Mouse (Mus musculus): ENCODE measurements at regions not wholly inside any gene's neighbourhood (a gene's known extent, or its start where the extent isn't known, plus 50 kb on each side); places are given as distances from the start of the nearest gene placed in this dataset.

GRCm38 (mm10) chr2:50568777-50569501 lies 272.3 kb upstream of the Mmadhc start:
- ATAC-seq (replicated peaks; ENCODE audit: poor library complexity): no peak

- no peak for ATAC-seq (replicated peaks; ENCODE audit: poor library complexity)
These were observed 270.9 kb upstream of the Mmadhc start for GRCm38 (mm10) chr2:50567542-50567941.

- no peak for ATAC-seq (replicated peaks; ENCODE audit: poor library complexity)
These were observed 257.4 kb upstream of the Mmadhc start for GRCm38 (mm10) chr2:50554031-50554430.

- ATAC-seq (replicated peaks; ENCODE audit: poor library complexity): peak; percentile 57
These were observed 255.8 kb upstream of the Mmadhc start for GRCm38 (mm10) chr2:50552437-50552836.

GRCm38 (mm10) chr2:50549871-50550270 lies 253.3 kb upstream of the Mmadhc start:
- ATAC-seq (replicated peaks; ENCODE audit: poor library complexity): no peak

- ATAC-seq (replicated peaks; ENCODE audit: poor library complexity): peak; percentile 98
These were observed 243.3 kb upstream of the Mmadhc start for GRCm38 (mm10) chr2:50539741-50540441.

- no peak for ATAC-seq (replicated peaks; ENCODE audit: poor library complexity)
These were observed 241.5 kb upstream of the Mmadhc start for GRCm38 (mm10) chr2:50538068-50538467.

- no peak for ATAC-seq (replicated peaks; ENCODE audit: poor library complexity)
These were observed 238.7 kb upstream of the Mmadhc start for GRCm38 (mm10) chr2:50535085-50535878.

- ATAC-seq (replicated peaks; ENCODE audit: poor library complexity): no peak
These were observed 237.1 kb upstream of the Mmadhc start for GRCm38 (mm10) chr2:50533702-50534101.

- no peak for ATAC-seq (replicated peaks; ENCODE audit: poor library complexity)
These were observed 230.8 kb upstream of the Mmadhc start for GRCm38 (mm10) chr2:50527425-50527824.

GRCm38 (mm10) chr2:50524838-50525615 lies 228.4 kb upstream of the Mmadhc start:
- no peak for ATAC-seq (replicated peaks; ENCODE audit: poor library complexity)

- ATAC-seq (replicated peaks; ENCODE audit: poor library complexity): no peak
These were observed 223.6 kb upstream of the Mmadhc start for GRCm38 (mm10) chr2:50520169-50520568.

GRCm38 (mm10) chr2:50519129-50519504 lies 222.5 kb upstream of the Mmadhc start:
- peak; percentile 72 for ATAC-seq (replicated peaks; ENCODE audit: poor library complexity)

- peak; percentile 96 for ATAC-seq (replicated peaks; ENCODE audit: poor library complexity)
These were observed 221.9 kb upstream of the Mmadhc start for GRCm38 (mm10) chr2:50518371-50519128.

- no peak for ATAC-seq (replicated peaks; ENCODE audit: poor library complexity)
These were observed 216.7 kb upstream of the Mmadhc start for GRCm38 (mm10) chr2:50513276-50513675.

GRCm38 (mm10) chr2:50498713-50499112 lies 202.1 kb upstream of the Mmadhc start:
- ATAC-seq (replicated peaks; ENCODE audit: poor library complexity): no peak

- ATAC-seq (replicated peaks; ENCODE audit: poor library complexity): no peak
These were observed 199.4 kb upstream of the Mmadhc start for GRCm38 (mm10) chr2:50496057-50496433.

- ATAC-seq (replicated peaks; ENCODE audit: poor library complexity): no peak
These were observed 198.8 kb upstream of the Mmadhc start for GRCm38 (mm10) chr2:50495141-50496056.
